Mouse (Mus musculus) hindbrain, embryonic 15.5 days (tissue): Measurements from ENCODE around the gene Dctn2. TPM values are rescaled to one million over a fixed set of nuclear protein-coding genes. Genes with fewer than 3 reads are reported as not detected.
A peak's percentile ranks its signal among the peaks of the same experiment; 100 is the strongest.

Source experiments
- ATAC-seq: fragments of 200-750 bp; cut with Nextera tagmentation; 2 replicates; pipeline ENCODE4 v1.8.0; 2017; ENCODE audit warnings: low read depth, moderate number of reproducible peaks, moderate TSS enrichment; ENCODE audit not compliant: low FRiP score
- H3K27ac ChIP-seq: fragments of 300-500 bp; sonication (generic); replicated peaks from 2 replicates; pipeline ENCODE4 v1.5.1; 2015; ENCODE audit warnings: mild to moderate bottlenecking, inconsistent platforms
- H3K27me3 ChIP-seq: fragments of 300-500 bp; sonication (generic); 2 replicates; pipeline ENCODE4 v1.6.1; 2015; ENCODE audit warnings: control low read depth, inconsistent platforms
- H3K36me3 ChIP-seq: fragments of 300-500 bp; sonication (generic); 2 replicates; pipeline ENCODE4 v1.6.1; 2015; ENCODE audit warnings: control low read depth, inconsistent platforms
- H3K4me1 ChIP-seq: fragments of 300-500 bp; sonication (generic); replicated peaks from 2 replicates; pipeline ENCODE4 v1.6.1; 2015; ENCODE audit warnings: control low read depth, inconsistent platforms
- H3K4me2 ChIP-seq: fragments of 300-500 bp; sonication (generic); 2 replicates; pipeline ENCODE4 v1.6.1; 2015; ENCODE audit warnings: moderate library complexity, mild to moderate bottlenecking, inconsistent platforms
- H3K4me3 ChIP-seq: fragments of 300-500 bp; sonication (generic); 2 replicates; pipeline ENCODE4 v1.5.1; 2015; ENCODE audit warnings: mild to moderate bottlenecking, inconsistent platforms
- H3K9ac ChIP-seq: fragments of 300-500 bp; sonication (generic); 2 replicates; pipeline ENCODE4 v1.6.1; 2015; ENCODE audit warnings: inconsistent platforms
- H3K9me3 ChIP-seq: fragments of 300-500 bp; sonication (generic); 2 replicates; pipeline ENCODE4 v1.6.1; 2016; ENCODE audit warnings: control low read depth, inconsistent platforms
- WGBS: fragments of 180-500 bp; shearing (Covaris S2); methylation state at CpG from one replicate; pipeline ENCODE4 v1.1.7; 2015; 5-methylcytosine and 5-hydroxymethylcytosine counted together
- polyA plus RNA-seq: library from polyadenylated mRNA; unstranded; fragments of >200 nt; fragmentation: Nextera tagmentation; extraction: Ambion mirVana; gene quantifications from 2 replicates; pipeline ENCODE4 v1.2.1, GENCODE M21; 2015

Dctn2 gene
- polyA plus RNA-seq: 336 and 350 TPM in 2 replicates

- H3K4me1 ChIP-seq: peaks cover 50% of the 10 kb centered on the region
- under 1% methylated on average over 70 of the region's 70 CpGs for WGBS
These were observed at the start of gene Dctn2 for GRCm38 (mm10) chr10:127266112-127267091. Gene Dctn2, plus strand, starts transcription at chr10:127266368.

GRCm38 (mm10) chr10:127216456-127216855, 49.7 kb upstream of the Dctn2 start:
- no peaks in the 10 kb centered on the region for H3K36me3 ChIP-seq
- no peaks in the 10 kb centered on the region for H3K27me3 ChIP-seq
- H3K4me1 ChIP-seq: no peaks in the 10 kb centered on the region
- H3K4me3 ChIP-seq: no peak overlapping the region
- H3K9ac ChIP-seq: no peak overlapping the region
- H3K9me3 ChIP-seq: no peaks in the 10 kb centered on the region
- no peak overlapping the region for H3K27ac ChIP-seq
- ATAC-seq: no peak
- 96% methylated on average over 11 of the region's 11 CpGs for WGBS
- no peak overlapping the region for H3K4me2 ChIP-seq

More at GRCm38 (mm10) chr10:127266112-127267091, at the start of gene Dctn2:
- Histone ChIP-seq H3K9me3 (no peaks in the 10 kb centered on the region), H3K27me3 (no peaks in the 10 kb centered on the region), H3K4me3 (peak within 1 kb of the TSS; percentile 97), H3K36me3 (peaks cover 13% of the 10 kb centered on the region; the same call in 1 of the 2 replicates), H3K4me2 (peak within 1 kb of the TSS; percentile 90), H3K27ac (peak within 1 kb of the TSS; percentile 95), H3K9ac (peak within 1 kb of the TSS; percentile 100)
- peak; percentile 95 for ATAC-seq

GRCm38 (mm10) chr10:127217177-127217576, 49.0 kb upstream of the Dctn2 start:
- H3K27ac ChIP-seq: no peak overlapping the region
- no peak overlapping the region for H3K4me2 ChIP-seq
- ATAC-seq: no peak
- no peak overlapping the region for H3K4me3 ChIP-seq
- H3K9me3 ChIP-seq: no peaks in the 10 kb centered on the region
- no peaks in the 10 kb centered on the region for H3K36me3 ChIP-seq
- no peaks in the 10 kb centered on the region for H3K4me1 ChIP-seq
- H3K9ac ChIP-seq: no peak overlapping the region
- no peaks in the 10 kb centered on the region for H3K27me3 ChIP-seq

- Histone ChIP-seq H3K9ac (no peak overlapping the region), H3K36me3 (no peaks in the 10 kb centered on the region), H3K4me2 (no peak overlapping the region), H3K4me3 (no peak overlapping the region), H3K27me3 (no peaks in the 10 kb centered on the region), H3K9me3 (no peaks in the 10 kb centered on the region), H3K4me1 (no peaks in the 10 kb centered on the region), H3K27ac (no peak overlapping the region)
- ATAC-seq: no peak
- 90% methylated on average over 2 of the region's 2 CpGs for whole genome bisulfite sequencing
These were observed 47.8 kb upstream of the Dctn2 start for GRCm38 (mm10) chr10:127218339-127218738.

- no peaks in the 10 kb centered on the region for H3K4me1 ChIP-seq
- H3K36me3 ChIP-seq: peaks cover 28% of the 10 kb centered on the region
- H3K9me3 ChIP-seq: no peaks in the 10 kb centered on the region
- no peak overlapping the region for H3K4me2 ChIP-seq
- no peak overlapping the region for H3K4me3 ChIP-seq
- no peak for ATAC-seq
- 25% methylated on average over 6 of the region's 6 CpGs for WGBS
- no peak overlapping the region for H3K9ac ChIP-seq
- no peaks in the 10 kb centered on the region for H3K27me3 ChIP-seq
- H3K27ac ChIP-seq: no peak overlapping the region
These were observed 41.0 kb upstream of the Dctn2 start for GRCm38 (mm10) chr10:127225213-127225612.

GRCm38 (mm10) chr10:127225732-127226131, 40.4 kb upstream of the Dctn2 start:
- H3K9ac ChIP-seq: no peak overlapping the region
- no peaks in the 10 kb centered on the region for H3K27me3 ChIP-seq
- no peaks in the 10 kb centered on the region for H3K9me3 ChIP-seq
- H3K36me3 ChIP-seq: peaks cover 33% of the 10 kb centered on the region
- WGBS: 22% methylated on average over 10 of the region's 10 CpGs
- no peaks in the 10 kb centered on the region for H3K4me1 ChIP-seq
- H3K4me3 ChIP-seq: no peak overlapping the region
- H3K4me2 ChIP-seq: no peak overlapping the region
- no peak overlapping the region for H3K27ac ChIP-seq
- ATAC-seq: no peak

GRCm38 (mm10) chr10:127226318-127226895, 39.8 kb upstream of the Dctn2 start:
- 74% methylated on average over 8 of the region's 8 CpGs for WGBS
- Histone ChIP-seq H3K36me3 (peaks cover 40% of the 10 kb centered on the region), H3K4me3 (no peak overlapping the region), H3K4me1 (no peaks in the 10 kb centered on the region), H3K27ac (no peak overlapping the region), H3K27me3 (no peaks in the 10 kb centered on the region), H3K9me3 (no peaks in the 10 kb centered on the region), H3K4me2 (no peak overlapping the region), H3K9ac (no peak overlapping the region)
- ATAC-seq: no peak

GRCm38 (mm10) chr10:127227163-127227562, 39.0 kb upstream of the Dctn2 start:
- Histone ChIP-seq H3K4me3 (no peak overlapping the region), H3K9me3 (no peaks in the 10 kb centered on the region), H3K27ac (no peak overlapping the region), H3K4me2 (no peak overlapping the region), H3K36me3 (peaks cover 44% of the 10 kb centered on the region), H3K9ac (no peak overlapping the region), H3K27me3 (no peaks in the 10 kb centered on the region), H3K4me1 (no peaks in the 10 kb centered on the region)
- WGBS: 87% methylated on average over 8 of the region's 8 CpGs
- ATAC-seq: no peak

- Histone ChIP-seq H3K9ac (no peak overlapping the region), H3K27me3 (no peaks in the 10 kb centered on the region), H3K9me3 (no peaks in the 10 kb centered on the region), H3K4me3 (no peak overlapping the region), H3K36me3 (peaks cover 59% of the 10 kb centered on the region), H3K4me1 (no peaks in the 10 kb centered on the region), H3K27ac (no peak overlapping the region), H3K4me2 (no peak overlapping the region)
- WGBS: 29% methylated on average over 4 of the region's 4 CpGs
- ATAC-seq: no peak
These were observed 37.3 kb upstream of the Dctn2 start for GRCm38 (mm10) chr10:127228897-127229296.

- 92% methylated on average over 12 of the region's 12 CpGs for WGBS
- H3K27ac ChIP-seq: no peak overlapping the region
- peaks cover 64% of the 10 kb centered on the region for H3K36me3 ChIP-seq
- H3K4me2 ChIP-seq: no peak overlapping the region
- no peak overlapping the region for H3K9ac ChIP-seq
- no peaks in the 10 kb centered on the region for H3K9me3 ChIP-seq
- ATAC-seq: no peak
- H3K27me3 ChIP-seq: no peaks in the 10 kb centered on the region
- H3K4me3 ChIP-seq: no peak overlapping the region
- no peaks in the 10 kb centered on the region for H3K4me1 ChIP-seq
These were observed 35.5 kb upstream of the Dctn2 start for GRCm38 (mm10) chr10:127230693-127231092.

- H3K4me1 ChIP-seq: no peaks in the 10 kb centered on the region
- peaks cover 69% of the 10 kb centered on the region for H3K36me3 ChIP-seq
- no peak overlapping the region for H3K9ac ChIP-seq
- no peak overlapping the region for H3K27ac ChIP-seq
- no peaks in the 10 kb centered on the region for H3K27me3 ChIP-seq
- no peak overlapping the region for H3K4me2 ChIP-seq
- no peak overlapping the region for H3K4me3 ChIP-seq
- WGBS: 81% methylated on average over 14 of the region's 14 CpGs
- H3K9me3 ChIP-seq: no peaks in the 10 kb centered on the region
- ATAC-seq: no peak
These were observed 34.4 kb upstream of the Dctn2 start for GRCm38 (mm10) chr10:127231741-127232140.

- peaks cover 73% of the 10 kb centered on the region for H3K36me3 ChIP-seq
- no peak for ATAC-seq
- no peaks in the 10 kb centered on the region for H3K4me1 ChIP-seq
- WGBS: 81% methylated on average over 9 of the region's 9 CpGs
- H3K9ac ChIP-seq: no peak overlapping the region
- no peaks in the 10 kb centered on the region for H3K9me3 ChIP-seq
- no peak overlapping the region for H3K4me3 ChIP-seq
- H3K4me2 ChIP-seq: no peak overlapping the region
- H3K27me3 ChIP-seq: no peaks in the 10 kb centered on the region
- no peak overlapping the region for H3K27ac ChIP-seq
These were observed 33.0 kb upstream of the Dctn2 start for GRCm38 (mm10) chr10:127233141-127233540.
